Mouse (Mus musculus) gastrocnemius, adult 2 months (tissue): ENCODE measurements at regions not wholly inside any gene's neighbourhood (a gene's known extent, or its start where the extent isn't known, plus 50 kb on each side); places are given as distances from the start of the nearest gene placed in this dataset.

Experiments used
- DNase-seq: peaks from one replicate; pipeline ENCODE4 v3.0.0; 2022
- H3K27ac ChIP-seq: fragments of 200-600 bp; 2 replicates; pipeline ENCODE4 v1.8.1; 2022; ENCODE audit warnings: mild to moderate bottlenecking
- H3K4me3 ChIP-seq: fragments of 200-600 bp; 2 replicates; pipeline ENCODE4 v1.8.1; 2022; ENCODE audit warnings: mild to moderate bottlenecking, moderate library complexity
- CTCF ChIP-seq: fragments of 200-600 bp; IDR thresholded peaks from 2 replicates; pipeline ENCODE4 v1.8.1; 2022; ENCODE audit warnings: antibody characterized with exemption, mild to moderate bottlenecking, moderate library complexity
- intact Hi-C: fragments of 180-260 bp; cut with DNase I; formaldehyde crosslinking; loops from one replicate; pipeline ENCODE4 v1.15.1; 2025

DNA sequence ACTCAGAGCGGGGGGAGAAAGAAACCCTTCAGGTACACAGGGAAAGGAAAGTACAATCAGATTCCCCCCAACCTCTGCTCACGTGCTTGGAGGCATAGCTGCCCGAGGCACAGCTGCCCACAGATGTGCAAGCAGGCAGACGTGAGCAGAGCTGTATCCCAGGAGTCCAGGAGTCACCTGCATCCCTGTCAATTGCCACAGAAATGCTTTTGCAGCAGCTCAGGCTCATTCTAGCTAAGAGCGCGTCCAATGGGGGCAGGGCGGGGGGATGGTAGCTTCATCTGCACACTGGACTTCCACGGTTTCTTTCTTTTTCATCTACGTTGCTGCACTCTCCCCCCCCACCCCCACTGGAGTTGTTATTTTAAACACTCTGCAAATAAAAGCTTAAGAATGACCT lies 66.0 kb upstream of the Fat4 start:
- intact Hi-C loops: no loop called here
- no peak for TF ChIP-seq CTCF
- Histone ChIP-seq H3K27ac (peak overlapping the region; percentile 48), H3K4me3 (no peak overlapping the region)
- no peak for DNase-seq

DNA sequence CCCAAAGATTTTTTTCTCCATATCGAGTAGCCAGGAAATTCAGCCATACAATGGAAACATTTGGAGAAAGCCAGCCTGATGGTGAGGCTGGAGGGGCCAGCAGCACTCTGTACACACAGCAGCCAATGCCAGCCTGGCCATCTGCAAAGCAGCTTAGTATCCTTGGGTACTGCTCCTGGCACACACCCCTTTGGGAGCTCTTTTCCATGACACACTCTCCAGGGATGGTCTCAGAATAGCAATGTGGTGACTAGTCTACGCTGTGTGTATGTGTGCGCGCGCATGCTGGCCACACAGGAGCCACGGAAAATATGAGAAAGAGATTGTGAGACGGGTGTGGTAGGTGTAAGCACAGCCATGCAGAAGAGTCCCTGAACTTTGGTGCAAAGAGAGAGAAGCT lies 66.4 kb upstream of the Fat4 start:
- intact Hi-C loops: no loop called here
- Histone ChIP-seq H3K4me3 (no peak overlapping the region), H3K27ac (peak overlapping the region; percentile 48; the same call in 1 of the 2 replicates)
- DNase-seq: peak; percentile 59
- no peak for TF ChIP-seq CTCF

DNA sequence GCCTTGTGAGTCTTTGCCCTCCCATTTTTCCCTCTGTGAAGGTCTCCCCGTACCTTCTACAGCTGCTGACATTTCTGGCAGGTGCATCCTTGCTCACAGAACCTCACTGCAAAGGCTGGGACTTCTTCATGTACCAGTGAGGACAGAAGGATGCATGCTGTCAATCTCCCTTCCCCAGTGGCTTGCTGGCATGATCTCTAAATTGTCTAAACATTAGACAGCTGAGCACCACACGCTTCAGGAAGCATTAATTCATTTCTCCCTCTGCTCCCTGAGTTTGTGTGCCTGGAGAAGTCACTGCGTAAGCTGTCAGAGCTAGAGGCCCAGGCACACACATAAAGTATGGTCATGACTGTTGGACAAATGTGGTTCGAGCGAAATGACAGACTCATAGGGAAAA lies 69.1 kb upstream of the Fat4 start:
- Histone ChIP-seq H3K27ac (no peak overlapping the region), H3K4me3 (no peak overlapping the region)
- no peak for TF ChIP-seq CTCF
- intact Hi-C loops: no loop called here
- no peak for DNase-seq

DNA sequence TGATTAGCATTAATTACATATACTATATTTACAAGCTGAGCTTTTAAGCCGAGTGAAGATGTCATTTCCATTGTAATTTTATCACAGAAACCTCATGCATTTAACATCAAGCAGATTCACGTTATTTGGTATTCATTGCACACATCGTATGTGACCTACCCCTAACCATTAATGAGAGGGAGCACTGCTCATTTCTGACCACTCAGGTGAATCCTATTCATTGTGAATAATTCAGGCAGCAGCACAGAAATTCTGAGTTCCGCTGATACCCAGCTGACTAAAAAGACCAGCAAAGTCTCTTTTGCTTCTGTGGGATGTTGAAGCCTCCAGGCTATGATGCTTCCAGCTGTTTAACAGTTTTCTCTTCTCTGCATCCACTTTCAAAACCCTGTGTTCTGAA lies 74.3 kb upstream of the Fat4 start:
- no peak overlapping the region for H3K27ac ChIP-seq
- no peak for TF ChIP-seq CTCF
- no peak overlapping the region for H3K4me3 ChIP-seq
- DNase-seq: no peak
- intact Hi-C loops: no loop called here

DNA sequence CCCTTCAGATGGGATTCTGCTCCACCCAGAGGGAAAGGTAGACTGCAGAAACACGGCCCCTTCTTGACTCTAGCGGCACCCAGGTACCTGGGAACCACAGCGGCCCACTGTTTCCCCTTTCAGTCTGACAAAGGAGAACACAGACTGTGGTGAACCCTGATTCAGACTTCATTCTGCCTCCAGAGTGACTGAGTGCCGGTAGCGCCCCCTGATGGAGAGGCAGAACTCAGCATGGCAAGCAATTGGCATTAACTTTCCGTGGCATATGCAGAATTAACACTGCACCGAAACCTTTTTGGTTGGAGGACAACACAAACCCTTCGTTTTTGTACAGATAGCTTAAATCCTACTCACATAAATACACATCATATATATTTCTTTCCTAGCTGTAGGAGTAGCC lies 75.1 kb upstream of the Fat4 start:
- intact Hi-C loops: no loop called here
- peak; percentile 33 for TF ChIP-seq CTCF
- H3K27ac ChIP-seq: no peak overlapping the region
- H3K4me3 ChIP-seq: no peak overlapping the region
- no peak for DNase-seq

DNA sequence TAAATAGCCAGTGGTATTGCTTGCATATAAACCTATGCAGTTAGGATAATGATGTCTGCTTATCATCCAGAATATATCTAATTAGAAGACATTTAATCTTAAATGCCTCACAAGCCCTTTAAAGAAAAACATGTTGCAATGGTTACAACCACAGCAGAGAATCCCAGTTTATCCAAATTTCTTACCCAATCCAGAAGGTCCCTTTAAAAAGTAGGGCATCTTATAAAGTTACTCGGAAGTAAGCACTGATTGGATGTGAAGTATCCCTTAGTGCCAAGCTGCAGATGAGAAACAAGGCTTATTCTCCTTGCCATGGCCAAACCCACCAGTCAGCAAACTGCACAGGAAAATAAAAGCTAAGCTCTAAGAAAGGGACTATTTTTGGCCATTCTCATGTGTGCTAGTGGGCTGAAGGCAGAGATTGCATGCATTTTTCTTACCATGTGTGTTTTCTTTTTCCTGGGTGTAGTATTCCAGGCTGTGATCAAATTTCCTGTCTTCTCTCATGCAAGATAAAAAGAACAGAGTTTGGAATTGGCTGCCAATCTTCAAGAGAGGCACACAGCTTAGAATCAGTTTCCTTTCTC lies 80.2 kb upstream of the Fat4 start:
- H3K27ac ChIP-seq: no peak overlapping the region
- TF ChIP-seq CTCF: no peak
- DNase-seq: no peak
- intact Hi-C loops: no loop called here
- no peak overlapping the region for H3K4me3 ChIP-seq

DNA sequence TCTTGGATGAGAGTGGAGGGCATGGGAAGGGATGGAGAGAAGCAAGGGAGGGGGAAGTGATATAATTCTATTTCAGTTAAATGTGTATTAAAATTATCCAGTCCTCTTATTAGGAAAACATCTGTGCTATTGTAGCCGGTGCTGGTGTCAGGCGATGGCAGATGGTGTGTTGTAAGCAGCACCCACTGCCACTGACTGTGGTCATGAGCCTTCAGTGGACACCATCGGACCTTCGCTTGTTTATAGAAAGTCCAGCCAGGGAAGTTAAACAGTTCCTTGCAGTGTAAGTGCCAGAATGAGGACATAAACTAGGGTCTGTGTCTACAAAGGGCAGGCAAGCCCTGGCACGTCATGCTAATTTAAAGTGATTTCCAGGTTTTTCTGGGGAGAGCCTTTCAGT lies 80.7 kb upstream of the Fat4 start:
- TF ChIP-seq CTCF: no peak
- DNase-seq: no peak
- intact Hi-C loops: no loop called here
- Histone ChIP-seq H3K27ac (no peak overlapping the region), H3K4me3 (no peak overlapping the region)

DNA sequence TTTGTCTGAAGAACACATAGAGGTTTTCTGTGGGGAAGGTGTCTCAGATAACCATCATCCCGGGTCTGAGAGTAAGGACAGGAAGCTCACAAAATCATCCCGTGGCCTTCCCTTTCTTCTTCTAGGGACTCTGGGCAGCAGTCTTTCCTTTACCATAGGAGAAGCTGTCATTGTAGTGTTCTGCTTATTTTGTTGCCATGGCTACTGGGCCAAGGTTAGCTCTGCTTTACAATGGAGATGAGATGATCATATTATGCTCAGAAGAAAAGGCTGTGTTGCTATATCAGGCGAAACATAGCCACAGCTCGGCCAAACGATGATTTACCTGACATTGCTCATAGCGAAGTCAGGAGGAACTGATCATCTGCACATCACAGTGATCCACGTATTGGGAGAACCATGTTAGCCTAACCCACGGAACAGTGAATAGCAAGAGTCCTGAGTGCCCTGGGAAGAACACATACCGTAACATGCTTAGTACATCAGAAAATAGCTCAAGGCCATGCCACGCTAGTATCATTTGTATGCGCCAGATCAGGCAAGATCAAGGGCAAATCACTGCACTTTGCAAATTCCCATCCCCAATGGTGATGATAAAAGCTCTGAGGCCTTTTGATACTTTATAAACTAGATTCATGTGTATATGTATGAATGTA lies 91.0 kb upstream of the Fat4 start:
- Histone ChIP-seq H3K27ac (no peak overlapping the region), H3K4me3 (no peak overlapping the region)
- DNase-seq: no peak
- no peak for TF ChIP-seq CTCF
- intact Hi-C loops: no loop called here

DNA sequence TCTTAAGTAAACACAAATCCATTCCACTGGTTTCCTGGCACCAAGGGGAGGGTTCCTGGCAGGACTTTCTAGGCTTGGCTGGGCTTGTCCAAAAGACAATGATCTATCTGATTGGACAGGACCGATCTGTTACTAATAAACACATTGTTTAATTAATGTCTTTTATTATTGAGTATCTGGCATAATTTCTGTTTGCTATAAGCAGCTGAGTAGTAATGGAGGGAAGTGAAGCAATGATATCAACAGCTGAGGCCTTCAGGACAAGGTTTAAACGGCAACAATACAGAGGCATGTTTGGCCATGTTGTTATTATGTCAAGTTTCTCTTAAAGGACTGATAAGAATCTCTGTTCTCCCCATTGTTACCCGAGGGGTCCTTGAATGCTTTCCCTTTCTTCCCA lies 93.5 kb upstream of the Fat4 start:
- intact Hi-C loops: no loop called here
- TF ChIP-seq CTCF: no peak

DNA sequence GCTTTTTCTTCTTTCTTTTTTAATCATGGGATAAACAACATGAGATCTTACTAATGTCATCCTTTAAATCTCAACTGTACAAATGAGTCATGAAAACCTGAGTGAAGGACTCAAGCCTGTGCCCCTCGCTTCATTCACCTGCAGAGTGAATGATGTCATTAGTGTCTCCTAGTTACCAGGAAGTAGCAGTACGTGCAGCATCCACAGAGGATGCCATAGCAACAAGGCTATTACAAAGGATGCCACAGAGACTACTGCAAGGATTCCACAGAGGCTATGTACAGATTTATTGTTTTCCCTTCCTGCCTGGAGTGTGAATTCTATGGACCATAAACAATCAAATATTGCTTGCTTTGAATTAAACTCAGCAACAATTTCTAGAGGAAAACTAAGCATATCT lies 98.0 kb upstream of the Fat4 start:
- no peak overlapping the region for H3K4me3 ChIP-seq
- TF ChIP-seq CTCF: no peak
- no peak overlapping the region for H3K27ac ChIP-seq
- intact Hi-C loops: no loop called here
- no peak for DNase-seq

More for the DNA sequence above, 93.5 kb upstream of the Fat4 start:
- Histone ChIP-seq H3K27ac (no peak overlapping the region), H3K4me3 (no peak overlapping the region)
- DNase-seq: no peak

DNA sequence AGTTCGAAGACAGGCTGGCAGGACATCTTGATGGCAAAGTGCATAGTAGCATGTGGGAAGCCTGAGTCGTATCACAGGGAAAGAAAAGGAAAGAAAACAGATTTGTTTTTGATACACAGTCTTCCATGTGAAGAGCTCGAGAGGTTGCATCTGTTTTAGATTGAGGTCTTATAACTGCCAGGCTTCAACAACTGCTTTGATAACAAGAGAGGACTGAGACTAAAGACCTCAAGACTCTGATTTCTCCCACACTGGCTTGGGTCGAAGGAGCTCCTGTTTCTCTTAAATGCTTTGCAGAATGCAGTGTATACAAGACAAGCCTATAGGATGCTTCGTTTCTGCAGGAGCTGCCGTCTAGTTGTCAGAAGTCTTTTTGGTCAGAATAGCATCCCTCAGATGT lies 103.0 kb upstream of the Fat4 start:
- DNase-seq: no peak
- no peak for TF ChIP-seq CTCF
- Histone ChIP-seq H3K27ac (no peak overlapping the region), H3K4me3 (no peak overlapping the region)
- intact Hi-C loops: no loop called here

DNA sequence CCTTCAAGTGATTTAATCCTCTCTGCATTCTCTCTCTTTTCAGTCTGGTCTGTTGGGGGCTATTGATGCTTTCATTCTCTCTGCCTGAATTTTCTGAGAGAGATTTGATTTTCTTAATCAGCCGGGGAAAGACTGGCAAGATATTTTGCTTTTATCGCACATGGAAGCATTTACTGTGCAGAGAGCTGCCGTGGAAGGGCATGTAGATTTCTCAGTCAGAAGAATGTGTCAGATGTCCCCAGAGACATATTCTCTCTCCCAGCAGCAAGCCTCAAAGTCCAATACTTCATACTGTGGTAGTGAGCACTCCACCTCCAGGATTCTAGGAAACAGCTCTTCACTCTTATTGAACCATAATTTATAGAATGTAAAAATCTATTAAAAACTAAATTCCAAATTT lies 103.7 kb upstream of the Fat4 start:
- intact Hi-C loops: no loop called here
- DNase-seq: no peak
- H3K27ac ChIP-seq: no peak overlapping the region
- no peak for TF ChIP-seq CTCF
- no peak overlapping the region for H3K4me3 ChIP-seq

DNA sequence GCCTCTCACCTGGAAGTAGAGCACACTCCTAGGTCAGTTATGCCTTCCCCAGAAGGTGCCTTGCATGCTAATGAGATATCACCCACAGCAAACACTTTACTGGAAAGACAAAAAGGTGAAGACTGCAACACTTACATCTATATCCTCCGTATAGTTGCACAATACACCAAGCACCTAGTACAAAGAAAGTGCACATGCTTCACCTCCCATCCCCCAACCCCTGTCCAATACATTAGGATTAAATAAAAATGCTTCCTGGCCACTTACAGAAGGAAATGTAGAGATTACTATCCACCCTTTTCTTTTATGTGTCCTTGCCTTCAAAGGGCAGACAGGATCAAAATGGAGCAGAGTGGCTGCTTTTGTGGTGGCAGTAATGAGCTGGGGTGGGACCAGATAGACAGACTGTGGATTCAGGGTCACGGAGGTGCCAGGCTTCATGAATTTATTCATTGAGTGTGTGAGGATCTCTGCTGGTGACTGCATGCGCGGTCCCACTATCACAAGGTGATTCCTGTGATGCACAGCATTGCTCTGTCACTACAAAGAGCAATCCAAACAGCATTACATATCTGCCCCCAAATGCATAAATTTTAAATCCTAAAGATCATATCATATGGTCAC lies 109.9 kb upstream of the Fat4 start:
- Histone ChIP-seq H3K4me3 (no peak overlapping the region), H3K27ac (no peak overlapping the region)
- DNase-seq: no peak
- intact Hi-C loops: no loop called here
- no peak for TF ChIP-seq CTCF

DNA sequence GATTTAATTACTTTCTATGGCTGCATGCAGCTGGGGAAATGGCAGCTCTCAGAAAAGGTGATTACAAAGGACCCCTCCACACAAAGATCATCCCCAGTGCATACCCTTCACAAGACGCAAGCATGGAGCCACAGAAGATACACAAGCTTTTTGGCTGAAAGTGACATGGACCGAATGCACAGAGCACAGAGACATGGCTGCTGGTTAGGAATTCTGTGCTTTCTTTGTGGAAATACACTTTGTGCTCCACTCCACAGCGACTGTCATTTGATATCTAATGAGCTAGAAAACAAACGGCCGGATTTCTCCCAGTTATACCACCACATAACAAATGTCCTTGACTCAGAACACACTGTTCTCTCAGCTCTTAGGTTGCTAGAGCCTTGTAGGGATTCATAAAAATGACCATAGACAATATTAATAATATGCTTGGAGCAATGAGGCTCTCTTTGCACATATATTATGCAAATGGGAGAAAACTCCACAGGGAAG lies 132.1 kb upstream of the Fat4 start:
- intact Hi-C loops: no loop called here
- TF ChIP-seq CTCF: no peak
- Histone ChIP-seq H3K4me3 (no peak overlapping the region), H3K27ac (no peak overlapping the region)
- DNase-seq: no peak
